Mouse (Mus musculus): ENCODE data around the gene Tgif2lx1. TPM values are rescaled to one million over a fixed set of nuclear protein-coding genes. Genes with fewer than 3 reads are reported as not detected.
"Not testable (repeated sequence)": the region's sequence is repeated elsewhere in the genome, so short reads cannot be mapped to it uniquely, and the experiment has no call there.

The Tgif2lx1 gene
- polyA plus RNA-seq (2015; fragmentation: Nextera tagmentation; extraction: Ambion mirVana): not detected in 2 replicates

GRCm38 (mm10) chrX:118480637-118481036, at the start of gene Tgif2lx1:
Gene Tgif2lx1, minus strand, starts transcription at chrX:118480737.
- H3K27me3 ChIP-seq (ENCODE audit: insufficient read depth, low read length); H3K9ac ChIP-seq (replicated peaks; ENCODE audit: low read length); H3K4me2 ChIP-seq (replicated peaks; ENCODE audit: low read depth, low read length); H3K4me3 ChIP-seq (ENCODE audit: low read length); H3K4me1 ChIP-seq (ENCODE audit: insufficient read depth, low read length); H3K27ac ChIP-seq (ENCODE audit: low read length); H3K9me3 ChIP-seq (ENCODE audit: low read length); ATAC-seq (ENCODE audit: low FRiP score, low TSS enrichment); H3K36me3 ChIP-seq (ENCODE audit: insufficient read depth, low read length): not testable (repeated sequence)
- no CpG with 5 or more reads among the region's 5 CpGs for WGBS

Other genes with a start within 250 kb of the Tgif2lx1 start
- gene Tgif2lx2, start 53.5 kb downstream of the Tgif2lx1 start, polyA plus RNA-seq (2015; fragmentation: Nextera tagmentation; extraction: Ambion mirVana): not detected in 2 replicates